Comparison of ENCODE assay signal across 12 mouse cellular contexts in the genomic region with DNA sequence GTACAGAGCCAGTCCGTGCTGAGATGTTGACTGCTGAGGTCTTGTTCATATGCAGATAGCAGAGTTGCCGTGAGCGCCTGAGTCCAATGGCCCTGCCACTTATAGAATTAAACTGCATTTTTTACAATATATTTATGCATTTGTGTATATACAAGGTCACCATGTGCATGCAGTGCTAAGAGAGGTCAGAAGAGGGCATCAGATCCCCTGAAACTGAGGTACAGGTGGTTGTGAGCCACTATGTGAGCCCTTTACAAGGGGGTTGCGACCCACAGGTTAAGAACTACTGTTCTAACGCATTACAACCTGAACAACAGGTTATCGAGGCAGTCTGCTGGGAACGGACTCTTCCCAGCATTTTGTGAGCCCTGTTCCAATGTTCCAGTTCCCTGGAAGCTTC.
DNase-seq lines count a peak whose midpoint lies in the region; TF ChIP-seq lines count a peak whose summit lies in the region.
"Had no signal": no experiment of that assay in that cellular context is flagged by ENCODE, and none has a peak within 500 bp of the region (broad histone marks: within the 10 kb centered on the region; RNA-seq: fewer than 3 reads in every experiment).

No protein-coding gene starts in this region.

- no peak for TF ChIP-seq EP300 in ES-Bruce4 (IDR thresholded peaks at IDR 0.05; ENCODE audit: insufficient read depth, low read depth, low read length)

- no peaks in the 10 kb centered on the region for H3K36me3 ChIP-seq in ES-Bruce4 (ENCODE audit: control insufficient read depth, insufficient read depth, low read length, poor library complexity, severe bottlenecking)
- H3K36me3 ChIP-seq: midbrain, embryonic 10.5 days had no signal

- no peaks in the 10 kb centered on the region for H3K4me1 ChIP-seq in ES-Bruce4 (ENCODE audit: control insufficient read depth, insufficient read depth, low read length)
- H3K4me1 ChIP-seq: forebrain, embryonic 13.5 days; midbrain, embryonic 10.5 days had no signal

- no peaks in the 10 kb centered on the region for H3K27me3 ChIP-seq in ES-Bruce4 (ENCODE audit: control insufficient read depth, insufficient read depth, low read length, poor library complexity, severe bottlenecking)
- H3K27me3 ChIP-seq: forebrain, embryonic 13.5 days had no signal

- H3K27ac ChIP-seq in layer of hippocampus, adult 2 months, result no peak overlapping the region
- H3K27ac ChIP-seq in ES-Bruce4 (ENCODE audit: insufficient read depth, low read length), result no peak overlapping the region
- H3K27ac ChIP-seq: forebrain, embryonic 13.5 days; midbrain, embryonic 10.5 days had no signal

- H3K4me3 ChIP-seq in layer of hippocampus, adult 2 months, result no peak overlapping the region
- H3K4me3 ChIP-seq in ES-Bruce4 (ENCODE audit: low read depth, low read length), result no peak overlapping the region
- H3K4me3 ChIP-seq: forebrain, embryonic 13.5 days; midbrain, embryonic 10.5 days had no signal

- DNase-seq in cerebellum, adult 9-10 months, result peak; percentile 4
- no peak for DNase-seq in cerebellum, adult 11-12 months
- no peak for DNase-seq in layer of hippocampus, adult 2 months (ENCODE audit: low spot score in 2 of 2)
- no peak for DNase-seq in layer of hippocampus, postnatal 25 days (ENCODE audit: extremely low spot score in 1 of 2, low spot score in 1 of 2)
- peak; percentile 52 for DNase-seq in naive thymus-derived CD4-positive, alpha-beta T cell, adult 2 months (ENCODE audit: low read depth)
- DNase-seq in right cerebral cortex, postnatal 25 days, result no peak
- DNase-seq in urinary bladder, postnatal 14 days (ENCODE audit: low spot score), result no peak
- DNase-seq: layer of hippocampus, postnatal 36 days; right cerebral cortex, adult 18-20 months had no signal

- H3K9ac ChIP-seq in ES-Bruce4 (ENCODE audit: low read depth, poor library complexity, severe bottlenecking), result no peak overlapping the region
- H3K9ac ChIP-seq: forebrain, embryonic 13.5 days had no signal

- no peak for TF ChIP-seq POLR2A in ES-Bruce4 (IDR thresholded peaks at IDR 0.05; ENCODE audit: insufficient read depth, low read length)

- H3K9me3 ChIP-seq in ES-Bruce4 (replicated peaks; ENCODE audit: control insufficient read depth, insufficient read depth, low read length, poor library complexity, severe bottlenecking), result no peaks in the 10 kb centered on the region
- H3K9me3 ChIP-seq: forebrain, embryonic 13.5 days; midbrain, embryonic 10.5 days had no signal

- TF ChIP-seq CTCF in layer of hippocampus, adult 2 months (conservative IDR thresholded peaks at IDR 0.05), result peak; percentile 50
- TF ChIP-seq CTCF in ES-Bruce4 (IDR thresholded peaks at IDR 0.05; ENCODE audit: low read depth, low read length), result peak; percentile 18

Comparison
In these comparisons a context has a peak if more than half of its experiments do, and no peak if none do; other contexts are left out.
1. DNase-seq: peak in cerebellum, adult 9-10 months (single experiment) and naive thymus-derived CD4-positive, alpha-beta T cell, adult 2 months (single experiment); none in cerebellum, adult 11-12 months (single experiment), layer of hippocampus, adult 2 months (0 of 2), layer of hippocampus, postnatal 25 days (0 of 2), right cerebral cortex, postnatal 25 days (single experiment) and urinary bladder, postnatal 14 days (single experiment).